Mouse (Mus musculus) kidney, postnatal 36 days (tissue): ENCODE data around the gene Fgf2.

Experiments
- DNase-seq, 2 experiments: peaks; one replicate each; pipeline ENCODE4 v3.0.0; 2021 to 2022; ENCODE audit warnings: mixed read lengths in 2 of 2

The Fgf2 gene

GRCm38 (mm10) chr3:37360729-37361128 lies 12.6 kb downstream of the Fgf2 start:
- DNase-seq = no peak

GRCm38 (mm10) chr3:37365144-37365543 lies 17.0 kb downstream of the Fgf2 start:
- DNase-seq = no peak

- no peak for DNase-seq
Observed at GRCm38 (mm10) chr3:37365976-37366375, 17.8 kb downstream of the Fgf2 start.

- no peak for DNase-seq
Observed at GRCm38 (mm10) chr3:37366381-37367053, 18.4 kb downstream of the Fgf2 start.

- DNase-seq = no peak
Observed at GRCm38 (mm10) chr3:37370407-37370806, 22.3 kb downstream of the Fgf2 start.

- DNase-seq = no peak
Observed at GRCm38 (mm10) chr3:37373712-37374111, 25.6 kb downstream of the Fgf2 start.

DNA sequence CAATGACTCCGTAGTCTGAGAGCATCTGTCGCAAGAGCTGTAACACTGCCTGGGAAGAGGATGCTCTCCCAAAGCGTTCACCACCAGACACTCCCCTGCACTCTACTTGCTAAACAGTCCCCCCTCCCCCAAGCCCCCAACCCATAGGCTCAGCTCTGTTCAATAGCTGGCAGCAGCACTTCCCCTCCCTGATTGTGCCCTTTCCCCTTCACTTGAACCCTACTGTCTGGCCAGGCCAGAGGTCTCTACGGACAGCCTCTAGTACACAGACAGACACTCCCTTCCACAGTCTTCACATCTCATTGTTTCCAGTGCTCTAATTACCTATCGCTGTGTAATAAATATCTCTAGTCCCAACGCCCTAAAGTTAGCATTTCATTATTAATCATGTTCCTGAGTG lies 29.8 kb downstream of the Fgf2 start:
- DNase-seq = no peak

DNA sequence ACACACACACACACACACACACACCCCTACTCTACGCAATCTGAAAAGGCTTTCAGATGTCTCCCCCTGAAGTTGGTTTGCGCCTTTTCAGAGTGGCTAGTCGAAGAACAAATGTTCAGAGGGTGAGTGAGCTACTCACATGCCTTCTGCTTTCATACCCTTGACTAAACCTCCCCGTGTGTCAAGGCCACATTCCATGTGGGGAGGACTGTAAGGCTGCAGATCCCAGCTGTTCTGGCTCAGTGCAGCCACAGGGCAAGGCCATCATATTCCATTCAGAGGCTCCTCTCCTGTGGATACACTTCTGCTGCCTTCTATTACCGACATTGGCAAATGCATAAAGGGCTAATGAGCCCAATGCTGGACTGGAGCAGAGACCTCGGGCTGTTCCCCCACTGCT lies 30.3 kb downstream of the Fgf2 start:
- peak in 1 of 2 experiments; percentile 17 for DNase-seq

DNA sequence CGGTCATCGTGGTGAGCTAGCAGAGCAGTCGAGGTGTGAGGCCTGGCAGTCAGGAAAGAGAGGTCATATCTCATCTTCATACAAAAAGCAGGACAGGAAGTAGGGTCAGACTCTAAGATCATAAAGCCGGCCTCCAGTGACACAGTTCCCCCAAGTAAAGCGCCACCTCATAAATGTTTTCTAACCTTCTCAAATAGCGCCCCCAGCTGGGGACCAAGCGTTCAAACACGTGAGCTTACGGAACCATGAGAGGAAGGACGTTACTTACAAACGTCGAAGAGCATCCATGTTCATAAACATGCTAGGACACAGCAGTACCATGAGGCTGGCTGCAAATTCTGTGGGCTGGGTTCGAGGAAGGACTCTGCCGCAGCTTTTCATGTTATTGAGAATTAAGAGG lies 31.1 kb downstream of the Fgf2 start:
- DNase-seq = peak in 1 of 2 experiments; percentile 19

- DNase-seq = peak in 1 of 2 experiments; percentile 9
Observed at GRCm38 (mm10) chr3:37379930-37380881, 32.1 kb downstream of the Fgf2 start.

- DNase-seq = no peak
Observed at GRCm38 (mm10) chr3:37381457-37381856, 33.3 kb downstream of the Fgf2 start.

DNA sequence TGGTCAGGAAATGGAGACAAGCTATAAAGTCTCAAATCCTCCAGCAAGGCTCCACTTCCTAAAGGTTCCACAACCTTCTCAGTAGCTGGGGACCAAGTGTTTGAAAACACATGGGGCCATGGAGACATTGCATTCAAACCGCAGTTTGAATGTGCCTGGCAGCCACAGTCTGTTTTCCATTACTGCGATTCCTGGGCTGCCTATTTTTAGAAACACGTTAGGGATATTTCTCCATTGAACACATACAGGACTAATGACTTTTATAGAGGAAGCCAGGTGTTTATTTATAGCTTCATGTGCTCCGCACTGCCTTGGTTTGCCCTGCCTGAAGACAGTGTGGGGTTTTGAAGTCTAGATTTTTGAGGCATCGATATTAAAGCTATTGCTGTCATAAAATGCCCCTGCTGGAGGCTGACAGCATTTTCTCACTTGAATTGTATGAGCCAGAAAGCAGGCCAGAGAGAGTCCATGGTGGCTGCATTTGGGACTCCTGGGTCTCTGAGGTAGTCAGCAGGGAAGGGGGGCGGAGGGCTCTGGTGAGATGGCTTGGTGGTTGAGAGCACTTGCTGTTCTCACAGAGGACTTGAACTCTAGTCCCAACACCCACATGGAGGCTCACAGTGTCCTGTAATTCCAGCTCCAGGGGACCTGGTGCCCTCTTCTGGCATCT lies 35.1 kb downstream of the Fgf2 start:
- DNase-seq = no peak

DNA sequence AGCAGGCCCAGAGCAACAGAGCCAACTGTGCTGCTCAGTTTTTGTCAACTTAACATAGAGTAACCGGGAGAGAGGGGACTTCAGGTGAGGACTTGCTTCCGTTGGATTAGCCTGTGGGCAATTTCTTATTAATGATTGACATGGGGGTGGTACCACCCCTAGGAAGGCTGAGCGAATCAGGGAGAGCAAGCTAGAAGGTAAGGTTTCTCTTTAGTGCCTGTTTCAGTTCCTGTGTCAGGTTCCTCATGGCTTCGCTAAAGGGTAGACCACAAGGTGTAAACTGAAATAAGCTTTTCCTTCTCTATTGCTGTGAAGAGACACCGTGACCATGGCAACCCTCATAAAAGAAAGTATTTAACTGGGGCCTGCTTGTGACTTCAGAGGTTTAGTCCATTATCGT lies 39.2 kb downstream of the Fgf2 start:
- DNase-seq = no peak

GRCm38 (mm10) chr3:37396930-37397608 lies 48.9 kb downstream of the Fgf2 start:
- no peak for DNase-seq

DNA sequence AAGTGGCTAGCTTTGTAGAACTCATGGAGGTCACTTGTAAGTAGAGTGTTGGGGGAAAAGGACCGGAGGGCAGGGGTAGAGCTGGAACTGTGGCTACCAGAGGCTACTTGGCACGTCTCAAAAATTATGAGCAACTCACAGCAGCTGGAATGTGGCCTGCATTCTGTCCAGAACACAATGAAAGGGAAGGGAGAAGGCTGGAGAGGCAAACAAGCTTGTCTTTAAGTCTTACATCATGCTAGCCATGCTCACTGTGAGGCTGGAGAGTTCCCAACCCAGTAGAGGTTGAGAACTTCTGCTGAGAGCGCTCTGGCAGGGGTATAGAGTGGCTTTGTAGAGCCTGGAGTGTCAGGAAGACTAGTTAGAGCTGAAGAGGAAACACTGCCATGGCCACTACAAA lies 49.5 kb downstream of the Fgf2 start:
- no peak for DNase-seq

GRCm38 (mm10) chr3:37398661-37399395 lies 50.7 kb downstream of the Fgf2 start:
- peak in 1 of 2 experiments; percentile 18 for DNase-seq

DNA sequence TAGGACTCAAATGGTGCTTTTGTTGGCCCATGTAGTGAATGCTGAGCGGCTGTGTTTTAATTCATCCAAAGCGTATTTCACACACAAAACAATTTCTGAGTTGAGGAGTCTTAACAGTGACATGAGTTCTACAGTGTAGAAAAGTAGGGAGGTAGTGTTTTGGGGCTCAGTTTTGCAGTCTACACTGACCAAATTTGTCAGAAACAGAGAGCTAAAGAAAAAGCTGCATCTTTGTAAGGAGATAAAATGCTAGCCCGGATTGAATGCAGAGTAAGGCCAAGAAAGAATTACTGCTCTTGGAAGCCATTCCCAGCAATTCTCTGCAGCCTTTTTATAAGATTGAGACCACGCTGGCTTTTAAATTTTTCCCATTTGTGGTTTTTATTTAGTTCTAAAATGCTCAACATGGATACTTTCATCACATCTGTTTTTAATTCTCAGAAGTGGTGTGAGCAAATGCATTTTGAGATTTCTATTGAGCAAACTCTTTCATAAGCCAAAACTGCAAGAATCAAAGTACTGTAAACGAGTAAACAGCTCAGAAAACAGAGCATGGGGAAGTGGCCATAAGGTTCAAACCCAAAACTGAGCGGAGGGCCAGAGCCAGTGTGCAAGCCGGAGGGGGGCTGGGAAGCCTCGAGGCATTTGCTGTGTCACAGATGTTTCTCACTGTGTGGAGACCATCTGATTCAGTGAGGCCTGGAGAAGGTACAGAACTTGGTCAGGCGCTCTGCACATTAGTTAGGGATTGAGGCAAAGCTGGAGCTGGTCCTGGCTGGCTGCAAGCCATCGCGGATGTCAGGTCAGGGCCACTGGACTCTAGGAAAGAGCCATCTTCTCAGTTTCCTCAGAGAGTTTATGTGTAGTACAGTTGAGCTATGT lies 53.8 kb downstream of the Fgf2 start:
- peak; percentile 33 to 70 for DNase-seq

GRCm38 (mm10) chr3:37407598-37407997 lies 59.5 kb downstream of the Fgf2 start:
- no peak for DNase-seq

- no peak for DNase-seq
Observed at GRCm38 (mm10) chr3:37413446-37413845, 65.3 kb downstream of the Fgf2 start.

GRCm38 (mm10) chr3:37414413-37414960 lies 66.3 kb downstream of the Fgf2 start:
- peak; percentile 77 to 92 for DNase-seq

- DNase-seq = peak in 1 of 2 experiments; percentile 34
Observed at GRCm38 (mm10) chr3:37418341-37418740, 70.2 kb downstream of the Fgf2 start.
